Mouse (Mus musculus) lung, embryonic 15.5 days (tissue): ENCODE results near the gene Rab3c. TPM values are rescaled to one million over a fixed set of nuclear protein-coding genes. Genes with fewer than 3 reads are reported as not detected.
A peak's percentile ranks its signal among the peaks of the same experiment; 100 is the strongest.

Experiments
- ATAC-seq: fragments of 200-750 bp; cut with Nextera tagmentation; 2 replicates; pipeline ENCODE4 v1.8.0; 2017; ENCODE audit warnings: moderate number of reproducible peaks, borderline replicate concordance; ENCODE audit not compliant: low FRiP score, low TSS enrichment; ENCODE audit errors: extremely low read depth
- H3K27ac ChIP-seq: fragments of 300-500 bp; sonication (generic); 2 replicates; pipeline ENCODE4 v1.5.1; 2015; ENCODE audit warnings: moderate library complexity, mild to moderate bottlenecking, inconsistent platforms
- H3K27me3 ChIP-seq: fragments of 300-500 bp; sonication (generic); 2 replicates; pipeline ENCODE4 v1.6.1; 2015; ENCODE audit warnings: inconsistent platforms
- H3K36me3 ChIP-seq: fragments of 300-500 bp; sonication (generic); 2 replicates; pipeline ENCODE4 v1.6.1; 2015; ENCODE audit warnings: inconsistent platforms
- H3K4me1 ChIP-seq: fragments of 300-500 bp; sonication (generic); 2 replicates; pipeline ENCODE4 v1.6.1; 2015; ENCODE audit warnings: inconsistent platforms
- H3K4me2 ChIP-seq: fragments of 300-500 bp; sonication (generic); 2 replicates; pipeline ENCODE4 v1.6.1; 2015; ENCODE audit warnings: inconsistent platforms, mild to moderate bottlenecking, moderate library complexity
- H3K4me3 ChIP-seq: fragments of 300-500 bp; sonication (generic); 2 replicates; pipeline ENCODE4 v1.5.1; 2015; ENCODE audit warnings: mild to moderate bottlenecking, inconsistent platforms
- H3K9ac ChIP-seq: fragments of 300-500 bp; sonication (generic); 2 replicates; pipeline ENCODE4 v1.6.1; 2015; ENCODE audit warnings: inconsistent platforms
- H3K9me3 ChIP-seq: fragments of 300-500 bp; sonication (generic); 2 replicates; pipeline ENCODE4 v1.6.1; 2016; ENCODE audit warnings: inconsistent platforms
- WGBS: fragments of 180-500 bp; shearing (Covaris S2); methylation state at CpG from one replicate; pipeline ENCODE4 v1.1.7; 2015; 5-methylcytosine and 5-hydroxymethylcytosine counted together
- polyA plus RNA-seq: library from polyadenylated mRNA; unstranded; fragments of >200 nt; fragmentation: Nextera tagmentation; extraction: Ambion mirVana; gene quantifications from 2 replicates; pipeline ENCODE4 v1.2.1, GENCODE M21; 2015

Gene Rab3c
- polyA plus RNA-seq, 1 experiment from 2014 or later = 2.5 TPM

DNA sequence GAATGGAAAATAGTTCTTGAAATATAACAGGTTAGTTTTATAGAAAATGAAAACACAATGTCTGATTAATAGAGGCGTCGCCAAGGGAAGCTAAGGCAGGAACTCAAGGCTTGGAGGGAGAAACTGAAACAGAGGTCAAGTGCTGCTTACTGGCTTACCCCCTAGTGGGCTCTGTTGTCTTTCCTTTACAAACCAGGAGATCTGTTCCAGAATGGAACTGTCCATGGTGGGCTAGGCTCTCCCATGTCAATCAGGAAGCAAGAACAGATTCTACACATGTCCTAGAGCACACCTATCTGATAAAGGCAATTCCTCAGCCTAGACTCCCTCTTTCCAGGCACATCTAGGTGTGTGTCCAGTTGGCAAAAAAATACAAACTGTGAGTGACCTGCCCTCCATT, 32.3 kb downstream of the Rab3c start:
- Histone ChIP-seq H3K4me3 (no peak overlapping the region), H3K4me1 (no peaks in the 10 kb centered on the region), H3K9ac (no peak overlapping the region), H3K27me3 (no peaks in the 10 kb centered on the region), H3K36me3 (no peaks in the 10 kb centered on the region), H3K27ac (no peak overlapping the region), H3K4me2 (no peak overlapping the region), H3K9me3 (no peaks in the 10 kb centered on the region)
- no peak for ATAC-seq
- 80% methylated on average over 2 of the region's 2 CpGs for WGBS

DNA sequence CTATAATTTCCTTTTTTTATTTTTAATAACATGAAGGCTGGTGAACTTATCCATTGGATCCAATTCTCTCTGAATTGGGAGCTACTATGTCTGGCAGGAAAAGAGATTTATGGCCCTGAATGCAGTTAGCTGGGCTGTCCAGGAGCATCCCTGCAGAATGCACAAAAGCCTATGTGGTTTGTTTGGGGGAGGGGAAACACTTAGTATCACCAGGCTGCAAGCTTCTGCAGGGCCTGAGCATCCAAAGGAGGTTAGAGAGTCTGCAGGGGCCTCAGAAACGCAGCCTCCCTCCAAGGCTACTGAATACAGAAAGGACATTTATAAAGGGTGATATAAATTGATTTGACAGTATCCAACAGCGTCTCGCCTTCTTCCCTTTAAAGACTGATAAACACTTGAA, 41.8 kb downstream of the Rab3c start:
- ATAC-seq = no peak
- Histone ChIP-seq H3K4me3 (no peak overlapping the region), H3K9ac (no peak overlapping the region), H3K4me1 (peaks cover 14% of the 10 kb centered on the region), H3K4me2 (no peak overlapping the region), H3K36me3 (no peaks in the 10 kb centered on the region), H3K9me3 (no peaks in the 10 kb centered on the region), H3K27me3 (no peaks in the 10 kb centered on the region), H3K27ac (no peak overlapping the region)
- 34% methylated on average over 3 of the region's 3 CpGs for WGBS

DNA sequence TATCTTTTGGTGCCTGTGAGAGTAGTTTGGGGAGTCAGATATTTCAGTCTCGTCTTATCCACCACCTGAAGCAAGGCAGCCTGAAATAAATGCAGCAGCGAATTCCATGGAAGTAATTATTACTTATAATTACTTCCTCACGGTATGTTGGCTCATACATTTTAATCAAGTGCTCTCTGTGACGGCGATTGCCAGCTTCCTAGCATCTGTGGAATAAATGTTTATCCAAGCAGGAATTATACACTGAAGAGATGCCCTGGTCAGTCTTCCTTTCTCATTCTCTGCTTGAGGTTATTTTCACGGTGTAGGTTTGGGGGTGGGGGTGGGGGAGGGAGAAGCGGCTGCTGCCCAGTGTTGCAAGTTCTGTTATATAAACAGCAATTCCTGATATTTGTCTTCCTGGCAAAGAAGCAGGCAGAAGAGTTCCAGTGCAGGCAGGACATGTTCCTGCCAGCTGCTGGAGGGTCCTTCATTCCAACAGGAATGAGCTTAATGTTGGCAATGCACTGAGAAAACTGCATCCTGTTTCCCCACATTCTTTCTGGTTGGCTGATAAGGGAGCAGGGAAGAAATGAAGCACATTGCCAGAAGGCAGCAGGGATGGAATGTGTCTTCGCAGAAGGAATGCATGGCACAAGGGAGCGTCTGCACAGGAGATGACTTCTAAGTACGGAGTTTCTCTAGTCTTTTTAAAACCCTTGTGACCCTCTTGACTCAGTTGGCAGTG, 43.4 kb downstream of the Rab3c start:
- H3K36me3 ChIP-seq = no peaks in the 10 kb centered on the region
- no peak overlapping the region for H3K27ac ChIP-seq
- peak overlapping the region; percentile 14; the same call in 1 of the 2 replicates for H3K4me2 ChIP-seq
- peaks cover 14% of the 10 kb centered on the region for H3K4me1 ChIP-seq
- no peak overlapping the region for H3K9ac ChIP-seq
- 7% methylated on average over 10 of the region's 10 CpGs for WGBS
- H3K9me3 ChIP-seq = no peaks in the 10 kb centered on the region
- H3K4me3 ChIP-seq = no peak overlapping the region
- no peaks in the 10 kb centered on the region for H3K27me3 ChIP-seq
- peak; percentile 57; the same call in 1 of the 2 replicates for ATAC-seq

DNA sequence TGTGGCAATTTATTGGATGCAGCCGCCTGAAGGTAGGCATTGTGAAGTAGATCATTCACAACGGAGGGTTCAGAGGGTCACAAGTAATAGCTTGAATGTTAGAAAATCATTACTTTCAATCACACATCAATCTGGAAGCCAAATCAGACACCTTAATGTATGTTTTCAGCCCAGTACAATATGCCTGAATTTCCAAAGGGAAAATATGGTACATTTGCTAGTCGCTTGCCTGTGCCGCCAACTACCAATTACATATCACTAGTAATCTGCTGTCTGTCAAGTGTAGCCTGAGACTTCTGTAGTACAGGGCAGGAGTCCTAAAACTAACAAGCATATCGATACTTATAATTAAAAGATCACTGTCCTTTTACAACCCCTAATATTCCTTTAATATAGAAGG, 47.4 kb downstream of the Rab3c start:
- peaks cover 14% of the 10 kb centered on the region for H3K4me1 ChIP-seq
- no peak overlapping the region for H3K4me3 ChIP-seq
- H3K36me3 ChIP-seq = no peaks in the 10 kb centered on the region
- H3K4me2 ChIP-seq = no peak overlapping the region
- H3K27me3 ChIP-seq = no peaks in the 10 kb centered on the region
- 91% methylated on average over 5 of the region's 5 CpGs for WGBS
- no peak overlapping the region for H3K27ac ChIP-seq
- no peak for ATAC-seq
- no peak overlapping the region for H3K9ac ChIP-seq
- H3K9me3 ChIP-seq = no peaks in the 10 kb centered on the region

DNA sequence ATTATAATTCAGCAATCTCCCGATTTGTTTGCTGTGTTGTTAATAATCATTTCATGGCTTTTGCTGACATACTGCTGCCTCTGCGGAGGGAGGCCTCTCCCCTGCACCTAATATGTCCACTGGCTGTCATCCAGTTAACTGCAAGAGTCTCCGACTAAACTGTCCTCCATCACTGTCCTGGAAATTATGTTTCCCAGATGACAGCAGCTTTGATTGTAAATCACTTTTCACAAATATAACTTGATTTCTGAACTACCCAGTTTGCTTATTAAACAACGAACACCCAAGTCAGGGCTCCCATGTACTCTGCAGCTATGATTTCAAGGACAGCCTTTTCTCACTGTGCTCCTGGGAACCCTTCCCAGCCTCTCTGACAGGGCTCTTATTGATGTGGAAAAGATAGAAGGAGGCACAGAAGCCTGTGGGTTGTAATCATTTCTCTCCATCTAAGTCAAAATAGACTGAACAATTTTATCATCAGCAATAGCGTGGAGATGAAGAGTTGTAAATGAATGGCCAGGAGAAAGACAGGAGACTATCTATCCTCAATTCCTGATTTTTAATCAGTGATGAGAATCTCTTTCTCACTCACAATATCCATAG, 49.6 kb downstream of the Rab3c start:
- no peaks in the 10 kb centered on the region for H3K4me1 ChIP-seq
- ATAC-seq = no peak
- H3K9ac ChIP-seq = no peak overlapping the region
- H3K4me2 ChIP-seq = no peak overlapping the region
- no peak overlapping the region for H3K4me3 ChIP-seq
- WGBS = 47% methylated on average over 5 of the region's 5 CpGs
- no peaks in the 10 kb centered on the region for H3K36me3 ChIP-seq
- H3K27ac ChIP-seq = no peak overlapping the region
- H3K27me3 ChIP-seq = no peaks in the 10 kb centered on the region
- H3K9me3 ChIP-seq = no peaks in the 10 kb centered on the region

DNA sequence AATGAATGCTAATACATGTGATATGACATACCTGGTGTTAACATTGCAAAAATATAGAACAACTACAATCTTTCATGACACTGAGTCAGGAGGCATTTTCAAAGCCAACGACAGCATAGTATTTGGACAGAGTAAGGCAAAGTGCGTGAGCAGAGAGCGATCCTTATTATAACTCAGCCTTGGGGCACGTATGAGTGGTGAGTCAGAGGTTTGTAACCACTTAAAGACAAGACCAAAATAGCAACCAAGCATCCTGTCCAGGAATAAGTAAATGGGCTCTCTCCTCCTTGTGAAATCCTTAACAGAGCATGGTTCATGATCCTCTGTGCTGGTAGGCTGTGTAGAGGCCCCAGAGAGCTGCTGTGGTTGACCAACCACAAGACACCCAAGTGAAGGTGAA, 50.8 kb downstream of the Rab3c start:
- Histone ChIP-seq H3K27ac (no peak overlapping the region), H3K9ac (no peak overlapping the region), H3K4me2 (no peak overlapping the region), H3K4me1 (no peaks in the 10 kb centered on the region), H3K4me3 (no peak overlapping the region), H3K27me3 (no peaks in the 10 kb centered on the region), H3K36me3 (no peaks in the 10 kb centered on the region), H3K9me3 (no peaks in the 10 kb centered on the region)
- 75% methylated on average over 4 of the region's 4 CpGs for WGBS
- no peak for ATAC-seq

DNA sequence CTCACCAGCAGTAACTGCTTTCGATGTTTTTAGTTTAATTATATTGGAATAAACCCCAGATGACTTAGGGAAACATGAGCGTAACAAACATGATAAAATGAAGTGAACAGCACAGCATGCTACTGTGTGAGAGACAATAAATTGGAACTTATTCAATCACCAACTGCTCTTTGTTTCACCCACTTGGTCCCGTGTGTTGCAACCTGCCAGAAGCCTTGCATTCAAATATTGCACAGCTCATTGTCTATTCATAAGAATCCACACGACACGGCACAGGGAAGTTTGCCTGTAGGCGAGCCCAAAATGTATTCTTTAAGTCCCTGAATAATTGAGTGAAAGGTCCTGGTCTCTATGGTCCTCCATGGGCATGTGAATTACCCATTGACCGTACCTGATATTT, 61.6 kb downstream of the Rab3c start:
- H3K9ac ChIP-seq = no peak overlapping the region
- H3K4me3 ChIP-seq = no peak overlapping the region
- no peak for ATAC-seq
- H3K27ac ChIP-seq = no peak overlapping the region
- H3K4me2 ChIP-seq = no peak overlapping the region
- H3K9me3 ChIP-seq = no peaks in the 10 kb centered on the region
- H3K27me3 ChIP-seq = no peaks in the 10 kb centered on the region
- 81% methylated on average over 7 of the region's 7 CpGs for WGBS
- H3K4me1 ChIP-seq = no peaks in the 10 kb centered on the region
- no peaks in the 10 kb centered on the region for H3K36me3 ChIP-seq

DNA sequence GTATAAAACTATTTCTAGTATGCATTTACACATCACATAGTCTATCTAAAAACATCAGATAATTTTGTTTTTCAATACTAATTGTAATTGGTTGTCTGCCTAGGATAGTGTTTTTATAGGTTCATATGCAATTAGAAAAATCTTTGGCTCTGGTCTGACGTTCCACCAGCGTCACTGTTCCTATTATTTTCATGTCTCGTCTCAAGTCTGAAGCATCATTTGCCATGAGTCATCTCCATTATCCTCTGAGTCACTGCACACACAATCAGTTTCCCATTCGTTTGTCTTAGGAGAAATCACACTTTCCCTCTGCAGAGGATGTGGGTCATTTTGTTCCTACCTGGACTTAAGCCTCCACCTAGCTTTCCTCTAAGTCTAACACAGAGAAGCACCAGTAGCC, 62.3 kb downstream of the Rab3c start:
- Histone ChIP-seq H3K9ac (no peak overlapping the region), H3K4me3 (no peak overlapping the region), H3K4me1 (no peaks in the 10 kb centered on the region), H3K4me2 (no peak overlapping the region), H3K27ac (no peak overlapping the region), H3K9me3 (no peaks in the 10 kb centered on the region), H3K27me3 (no peaks in the 10 kb centered on the region), H3K36me3 (no peaks in the 10 kb centered on the region)
- 58% methylated on average over 4 of the region's 4 CpGs for WGBS
- no peak for ATAC-seq

DNA sequence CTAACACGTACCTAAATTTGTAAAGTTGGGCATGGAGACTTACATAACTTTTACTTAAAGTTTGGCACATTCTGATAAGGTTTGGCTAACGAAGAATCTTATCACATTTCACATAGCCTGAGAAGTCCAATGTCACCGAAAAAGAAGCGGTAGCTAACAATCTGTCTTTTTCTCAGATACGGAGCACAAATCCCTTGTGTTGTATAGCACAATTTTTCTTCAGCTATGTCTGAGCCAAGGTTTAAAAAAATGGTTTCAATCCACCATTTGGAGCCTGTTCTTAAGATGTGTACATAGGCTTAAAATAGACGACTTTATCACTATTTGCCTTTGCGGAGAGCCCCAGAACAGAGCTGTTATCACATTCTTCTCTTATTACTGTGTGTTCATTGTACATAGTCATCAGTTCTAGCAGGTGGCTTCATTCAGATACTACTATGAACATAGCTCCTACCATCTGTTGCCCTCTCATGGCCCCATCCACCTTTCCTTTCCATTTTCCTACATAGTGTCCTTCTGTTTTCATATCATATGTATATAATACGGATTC, 69.2 kb downstream of the Rab3c start:
- Histone ChIP-seq H3K36me3 (no peaks in the 10 kb centered on the region), H3K9me3 (no peaks in the 10 kb centered on the region), H3K4me3 (no peak overlapping the region), H3K27ac (no peak overlapping the region), H3K27me3 (no peaks in the 10 kb centered on the region), H3K9ac (no peak overlapping the region), H3K4me1 (no peaks in the 10 kb centered on the region; the same call in 1 of the 2 replicates), H3K4me2 (no peak overlapping the region)
- WGBS = 48% methylated on average over 8 of the region's 8 CpGs
- peak; percentile 46; the same call in 1 of the 2 replicates for ATAC-seq

DNA sequence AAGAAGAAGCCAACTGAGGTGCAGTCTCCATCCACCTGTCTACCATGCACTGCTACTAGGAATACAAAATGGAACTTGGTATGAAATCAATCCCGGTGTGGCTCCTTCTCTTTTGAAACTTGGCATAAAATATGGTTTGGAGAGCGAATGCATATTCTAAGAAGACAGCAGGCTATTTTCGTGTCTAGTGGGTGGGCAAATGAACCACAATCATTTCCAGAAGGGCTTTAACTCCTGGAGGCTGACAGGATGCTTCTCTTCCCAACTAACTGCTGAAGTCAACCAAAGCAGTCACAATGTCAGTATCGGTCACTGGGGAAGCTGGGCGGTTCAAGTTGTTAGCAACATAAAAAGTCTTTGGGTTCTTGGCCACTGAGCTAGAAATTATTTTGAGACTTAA, 81.9 kb downstream of the Rab3c start:
- H3K4me3 ChIP-seq = no peak overlapping the region
- no peaks in the 10 kb centered on the region for H3K36me3 ChIP-seq
- no peak overlapping the region for H3K9ac ChIP-seq
- WGBS = 83% methylated on average over 5 of the region's 5 CpGs
- no peaks in the 10 kb centered on the region for H3K27me3 ChIP-seq
- no peaks in the 10 kb centered on the region for H3K9me3 ChIP-seq
- ATAC-seq = no peak
- no peak overlapping the region for H3K4me2 ChIP-seq
- no peak overlapping the region for H3K27ac ChIP-seq
- H3K4me1 ChIP-seq = no peaks in the 10 kb centered on the region

DNA sequence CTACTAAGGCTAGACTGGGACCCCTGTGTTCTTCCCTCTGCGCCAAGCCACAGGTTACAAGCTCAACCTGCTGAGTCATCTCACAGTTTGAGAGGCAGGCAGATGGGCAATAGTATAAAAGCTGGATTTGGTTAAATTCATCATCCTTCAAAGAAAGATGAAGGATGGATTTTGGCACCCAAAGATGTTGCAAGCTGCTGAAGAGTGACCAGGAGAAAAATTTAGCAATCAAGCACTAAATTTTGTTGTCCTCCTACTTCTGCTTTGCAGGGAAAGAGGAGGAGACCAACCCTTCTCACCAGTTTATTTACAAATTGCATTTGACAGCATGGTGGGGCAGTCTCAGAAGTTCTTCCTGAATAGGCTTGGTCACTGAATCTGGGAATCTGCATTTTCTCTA, 90.8 kb downstream of the Rab3c start:
- Histone ChIP-seq H3K9me3 (no peaks in the 10 kb centered on the region), H3K27me3 (no peaks in the 10 kb centered on the region), H3K36me3 (no peaks in the 10 kb centered on the region), H3K27ac (no peak overlapping the region), H3K4me3 (no peak overlapping the region), H3K9ac (no peak overlapping the region), H3K4me1 (no peaks in the 10 kb centered on the region), H3K4me2 (no peak overlapping the region)
- 53% methylated on average over 1 of the region's 1 CpGs for WGBS
- no peak for ATAC-seq

DNA sequence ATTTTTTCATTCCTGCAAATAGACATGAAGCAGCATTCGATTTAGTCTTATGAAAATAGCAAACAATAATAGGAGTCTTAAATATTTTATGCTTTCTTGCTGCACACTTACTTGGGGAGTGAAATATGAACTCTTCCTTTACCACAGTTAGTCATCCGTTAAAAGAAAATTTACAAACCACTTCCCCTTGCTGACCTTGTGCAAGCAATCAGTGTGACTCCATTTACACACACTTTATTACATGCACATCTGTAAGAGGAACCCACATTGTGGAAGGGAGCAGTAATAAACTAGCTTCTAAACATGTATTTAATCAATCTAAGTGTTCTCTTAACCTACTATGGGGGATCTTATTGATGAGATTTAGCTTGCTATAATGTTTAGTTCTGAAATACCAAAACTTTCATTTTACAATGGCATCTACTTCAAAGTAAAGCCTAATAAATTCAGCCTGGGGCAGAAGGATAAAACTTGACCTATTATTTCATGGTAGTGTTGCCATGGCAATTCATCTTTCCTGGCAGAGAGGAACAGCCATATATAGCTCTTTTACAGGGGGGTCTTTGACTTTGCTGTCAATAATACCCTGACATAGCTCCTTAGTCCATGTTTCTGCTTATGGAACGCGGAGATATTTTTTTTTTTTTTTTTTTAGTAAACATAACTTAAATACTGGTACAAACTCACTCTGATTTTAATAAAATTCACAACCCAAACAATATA, 95.7 kb downstream of the Rab3c start:
- Histone ChIP-seq H3K27me3 (no peaks in the 10 kb centered on the region), H3K4me3 (no peak overlapping the region), H3K9ac (no peak overlapping the region), H3K36me3 (no peaks in the 10 kb centered on the region), H3K27ac (no peak overlapping the region), H3K4me2 (no peak overlapping the region), H3K9me3 (no peaks in the 10 kb centered on the region), H3K4me1 (no peaks in the 10 kb centered on the region)
- 66% methylated on average over 4 of the region's 4 CpGs for WGBS
- no peak for ATAC-seq
